Mouse (Mus musculus): Measurements from ENCODE around the gene Grin3b.

The Grin3b gene

DNA sequence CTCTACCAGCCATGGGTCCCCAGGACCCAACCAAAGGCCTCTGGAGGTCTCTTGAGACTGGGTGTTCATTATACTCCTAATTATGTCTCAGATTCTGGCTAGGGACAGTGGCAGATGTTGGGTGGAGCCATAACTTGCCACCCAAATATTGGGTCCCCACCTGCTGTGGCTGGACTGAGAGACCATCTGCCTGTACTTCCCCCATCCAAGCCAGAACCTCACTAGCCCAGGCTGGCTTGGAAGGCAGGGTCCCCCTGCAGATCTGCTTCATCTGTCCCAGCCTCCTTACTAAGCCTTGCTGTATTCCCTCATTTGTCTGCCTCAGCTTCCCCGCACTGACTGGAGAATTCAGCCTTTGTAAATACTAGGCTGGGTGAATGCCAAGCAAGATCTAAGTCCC, 2.3 kb upstream of the Grin3b start:
- DNase-seq, result no peak

DNA sequence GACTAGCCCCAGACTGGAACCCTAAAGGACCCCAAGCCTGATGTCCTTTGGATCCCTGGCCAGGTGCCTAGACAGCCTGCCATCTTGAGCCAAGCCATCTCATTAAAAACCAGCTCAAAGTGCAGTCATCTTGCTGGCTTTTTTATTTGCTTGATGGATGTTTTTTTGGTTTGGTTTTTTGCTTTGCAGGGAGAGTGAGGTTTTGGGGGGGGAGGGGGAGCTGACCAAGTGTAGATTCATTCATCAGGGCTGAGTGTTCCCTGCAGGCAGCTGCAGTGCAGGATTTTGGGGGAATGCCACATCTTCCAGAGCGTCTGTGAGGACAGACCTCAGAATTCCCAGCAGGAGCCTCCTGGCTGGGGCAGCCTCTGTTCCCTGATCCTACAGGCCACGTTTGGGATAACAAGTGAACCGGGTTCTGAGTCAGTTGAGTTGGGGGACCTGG, 1.4 kb upstream of the Grin3b start:
- no peak for DNase-seq

DNA sequence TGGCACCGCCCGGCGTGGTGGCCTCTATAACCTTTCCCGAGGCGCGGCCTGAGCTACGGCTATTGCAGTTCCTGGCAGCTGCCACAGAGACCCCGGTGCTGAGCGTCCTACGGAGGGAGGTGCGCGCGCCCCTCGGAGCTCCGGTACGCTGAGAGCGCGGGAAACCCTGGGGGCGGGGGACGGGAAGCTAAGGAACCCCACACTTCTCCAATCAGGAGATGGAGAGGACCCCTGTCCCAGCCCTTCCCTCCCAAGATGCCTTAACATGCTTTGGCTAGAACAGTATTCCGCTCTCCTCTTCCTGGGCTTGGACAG, 625 bp downstream of the Grin3b start:
- no peak for DNase-seq

DNA sequence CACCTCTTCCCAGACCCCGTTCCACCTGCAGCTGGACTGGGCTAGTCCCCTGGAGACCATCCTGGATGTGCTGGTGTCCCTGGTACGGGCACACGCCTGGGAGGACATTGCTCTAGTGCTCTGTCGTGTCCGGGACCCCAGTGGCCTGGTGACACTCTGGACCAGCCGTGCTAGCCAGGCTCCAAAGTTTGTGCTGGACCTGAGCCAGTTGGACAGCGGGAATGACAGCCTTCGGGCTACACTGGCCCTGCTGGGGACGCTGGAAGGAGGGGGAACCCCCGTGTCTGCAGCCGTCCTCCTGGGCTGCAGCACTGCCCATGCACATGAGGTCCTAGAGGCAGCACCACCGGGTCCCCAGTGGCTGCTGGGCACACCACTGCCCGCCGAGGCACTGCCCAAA, 2.3 kb downstream of the Grin3b start:
- no peak for DNase-seq

DNA sequence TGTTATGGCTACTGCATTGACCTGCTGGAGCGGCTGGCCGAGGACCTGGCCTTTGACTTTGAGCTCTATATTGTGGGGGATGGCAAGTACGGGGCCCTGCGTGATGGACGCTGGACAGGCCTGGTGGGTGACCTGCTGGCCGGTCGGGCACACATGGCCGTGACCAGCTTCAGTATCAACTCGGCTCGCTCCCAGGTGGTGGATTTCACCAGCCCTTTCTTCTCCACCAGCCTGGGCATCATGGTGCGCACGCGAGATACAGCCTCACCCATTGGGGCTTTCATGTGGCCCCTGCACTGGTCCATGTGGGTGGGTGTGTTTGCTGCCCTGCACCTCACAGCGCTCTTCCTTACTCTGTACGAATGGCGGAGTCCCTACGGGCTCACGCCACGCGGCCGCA, 3.6 kb downstream of the Grin3b start:
- no peak for DNase-seq

DNA sequence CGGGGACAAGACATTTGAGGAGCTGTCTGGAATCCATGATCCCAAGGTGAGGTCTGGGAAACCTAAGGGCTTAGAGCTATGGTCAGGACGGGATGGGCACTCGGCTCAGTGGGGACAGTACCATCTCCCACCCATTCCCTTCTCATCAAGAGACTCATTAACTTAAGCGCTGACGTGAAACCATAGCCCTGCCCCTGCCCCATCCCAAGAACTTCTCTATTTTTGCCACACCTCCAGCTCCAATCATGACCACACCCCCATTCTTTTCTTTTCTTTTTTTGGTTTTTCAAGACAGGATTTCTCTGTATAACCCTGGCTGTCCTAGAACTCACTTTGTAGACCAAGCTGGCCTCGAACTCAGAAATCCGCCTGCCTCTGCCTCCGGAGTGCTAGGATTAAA, 4.2 kb downstream of the Grin3b start:
- DNase-seq, result no peak

DNA sequence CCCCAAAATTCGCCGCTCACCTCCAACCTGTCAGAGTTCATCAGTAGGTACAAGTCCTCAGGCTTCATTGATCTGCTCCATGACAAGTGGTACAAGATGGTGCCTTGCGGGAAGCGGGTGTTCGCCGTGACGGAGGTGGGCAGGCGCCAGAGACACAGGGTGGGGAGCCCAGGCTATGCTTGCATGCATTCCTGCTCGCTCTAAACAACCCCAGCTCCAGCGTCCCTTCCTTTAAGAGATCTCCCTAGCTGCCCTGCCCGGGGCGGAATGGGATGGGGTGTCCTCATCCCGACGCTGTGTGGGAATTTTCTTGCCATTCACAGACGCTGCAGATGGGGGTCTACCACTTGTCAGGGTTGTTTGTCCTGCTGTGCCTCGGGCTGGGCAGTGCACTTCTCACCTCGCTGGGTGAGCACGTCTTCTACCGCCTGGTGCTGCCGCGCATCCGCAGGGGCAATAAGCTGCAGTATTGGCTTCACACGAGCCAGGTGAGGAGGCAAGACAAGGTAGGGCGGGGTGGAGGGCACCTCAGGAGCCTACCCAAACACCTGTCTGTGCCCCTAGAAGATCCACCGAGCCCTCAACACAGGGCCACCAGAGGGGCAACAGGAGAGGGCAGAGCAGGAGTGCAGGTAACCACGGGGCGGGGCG, 5.7 kb downstream of the Grin3b start:
- DNase-seq, result no peak

DNA sequence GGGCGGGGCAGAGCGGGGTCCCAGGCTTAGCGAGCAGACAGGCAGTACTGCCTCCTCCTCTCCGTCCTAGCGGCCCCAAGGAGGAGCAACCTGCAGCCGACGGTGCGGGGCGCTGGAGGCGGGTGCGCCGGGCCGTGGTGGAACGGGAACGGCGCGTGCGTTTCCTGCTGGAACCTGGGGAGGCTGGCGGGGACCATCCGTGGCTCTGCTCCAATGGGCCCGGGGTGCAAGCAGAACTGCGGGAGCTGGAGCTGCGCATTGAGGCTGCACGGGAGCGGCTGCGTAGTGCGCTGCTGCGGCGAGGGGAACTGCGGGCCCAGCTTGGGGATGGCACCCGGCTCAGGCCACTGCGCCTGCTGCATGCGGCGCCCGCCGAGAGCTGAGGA, 6.2 kb downstream of the Grin3b start:
- DNase-seq, result no peak

DNA sequence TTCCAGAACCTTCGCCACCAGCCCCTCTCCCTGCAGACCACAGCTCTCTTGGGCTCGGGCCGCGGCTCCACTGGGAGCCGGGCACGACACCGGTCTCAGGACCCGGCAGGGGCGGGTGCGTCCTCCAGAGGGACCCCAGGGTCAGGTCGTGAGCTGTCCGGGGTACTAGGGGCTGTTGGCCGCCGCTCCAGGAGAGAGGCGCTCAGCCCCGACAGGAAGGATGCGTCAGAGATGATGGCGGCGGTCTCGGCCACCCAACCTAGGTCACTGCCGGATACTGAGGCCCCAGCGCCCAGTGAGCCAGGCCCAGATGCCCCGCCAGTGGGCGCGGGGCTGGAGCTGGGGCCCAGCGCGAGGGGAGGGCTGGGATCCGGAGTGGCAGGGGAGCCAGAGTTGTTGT, 6.8 kb downstream of the Grin3b start:
- DNase-seq, result no peak

DNA sequence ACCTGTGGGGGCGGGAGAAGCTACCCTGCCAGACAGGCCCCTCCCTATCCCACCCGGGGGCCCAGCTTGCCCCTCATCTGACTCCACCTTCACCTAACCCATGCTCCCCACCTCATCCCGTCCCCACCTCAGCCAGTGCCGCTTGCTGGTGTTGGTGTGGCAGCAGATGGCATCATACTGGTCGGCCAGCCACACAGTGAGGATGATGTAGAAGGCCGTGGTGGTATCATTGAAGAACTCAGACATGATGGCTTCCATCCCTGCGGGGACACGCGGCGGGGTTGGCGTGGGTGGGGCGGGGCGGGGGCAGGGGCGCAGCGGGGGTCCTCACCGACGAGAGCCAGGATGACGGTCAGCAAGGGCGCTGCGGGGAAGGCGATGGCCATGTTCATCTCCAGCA, 7.5 kb downstream of the Grin3b start:
- no peak for DNase-seq

DNA sequence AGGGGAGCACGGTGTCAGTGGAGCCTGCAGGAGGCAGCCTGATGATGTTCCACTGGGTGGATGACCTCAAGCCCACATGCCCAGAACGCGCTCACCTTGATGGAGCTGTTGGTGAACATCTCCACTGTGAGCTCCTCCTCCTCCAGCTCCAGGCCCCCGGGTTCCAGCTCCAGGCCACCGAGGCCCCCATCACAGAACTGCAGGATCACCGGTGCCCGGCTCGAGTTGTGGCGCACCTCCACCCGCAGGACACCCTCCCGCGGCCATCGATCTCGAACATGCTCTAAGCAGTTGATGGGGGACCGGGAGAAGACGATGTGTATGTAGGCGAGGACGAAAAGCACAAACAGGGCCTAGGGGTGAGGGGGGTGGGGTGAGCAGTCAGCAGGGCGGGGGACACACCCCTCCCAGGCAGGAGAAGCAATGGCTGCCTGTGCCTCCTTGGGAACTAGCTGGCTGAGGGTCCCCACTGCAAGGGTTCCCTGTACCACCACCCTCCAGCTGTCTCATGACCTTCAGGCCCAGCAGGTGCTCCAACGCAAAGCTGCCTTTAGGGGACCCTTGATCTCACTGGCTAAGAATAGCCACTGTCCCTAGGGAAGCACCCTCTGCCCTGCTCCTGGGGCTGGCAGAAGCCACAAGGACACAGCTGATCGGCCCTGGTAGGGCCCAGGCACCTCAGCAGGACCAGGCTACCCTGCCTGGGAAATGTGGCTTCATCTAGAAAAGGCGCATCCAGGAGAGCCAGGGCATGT, 9.1 kb downstream of the Grin3b start:
- DNase-seq, result no peak

DNA sequence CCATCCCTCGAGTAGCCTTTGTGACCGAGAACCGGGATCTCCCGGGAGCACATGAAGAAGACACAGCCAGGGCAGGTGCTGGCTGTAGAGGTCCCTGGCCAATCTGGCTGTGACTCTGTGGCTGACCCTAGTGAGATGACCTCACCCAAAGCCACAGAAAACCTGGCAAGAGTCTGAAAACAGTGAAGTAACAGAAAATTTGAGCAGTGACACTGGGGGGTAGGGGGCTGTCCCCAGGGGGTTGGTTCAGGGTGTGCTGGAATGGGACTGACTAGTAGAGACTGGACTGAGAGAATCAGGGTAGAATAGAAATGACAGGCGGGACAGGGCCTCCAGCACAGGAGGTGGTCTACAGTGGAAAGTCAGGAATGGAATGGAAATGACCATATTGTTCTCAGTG, 12.7 kb downstream of the Grin3b start:
- DNase-seq, result no peak

DNA sequence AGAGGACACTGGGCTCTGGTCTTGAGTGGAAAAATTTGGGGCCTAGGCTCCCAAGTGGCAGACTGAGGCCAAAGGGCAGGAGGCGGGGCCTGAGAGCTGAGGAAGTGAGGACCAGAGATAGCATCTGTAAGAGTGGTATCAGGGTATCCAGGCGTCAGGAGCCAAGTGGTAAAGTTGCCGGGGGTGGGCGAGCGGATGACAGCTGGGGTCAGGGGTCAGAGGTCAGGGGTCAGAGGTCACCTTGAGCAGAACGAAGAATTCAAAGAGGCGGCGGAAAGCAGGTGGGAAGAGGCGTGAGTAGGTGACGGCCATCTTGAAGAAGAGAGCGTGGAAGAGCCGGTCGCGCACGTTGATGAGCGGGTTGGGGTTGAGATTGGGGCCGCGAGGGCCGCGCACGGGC, 13.2 kb downstream of the Grin3b start:
- peak; percentile 60 to 76 for DNase-seq

DNA sequence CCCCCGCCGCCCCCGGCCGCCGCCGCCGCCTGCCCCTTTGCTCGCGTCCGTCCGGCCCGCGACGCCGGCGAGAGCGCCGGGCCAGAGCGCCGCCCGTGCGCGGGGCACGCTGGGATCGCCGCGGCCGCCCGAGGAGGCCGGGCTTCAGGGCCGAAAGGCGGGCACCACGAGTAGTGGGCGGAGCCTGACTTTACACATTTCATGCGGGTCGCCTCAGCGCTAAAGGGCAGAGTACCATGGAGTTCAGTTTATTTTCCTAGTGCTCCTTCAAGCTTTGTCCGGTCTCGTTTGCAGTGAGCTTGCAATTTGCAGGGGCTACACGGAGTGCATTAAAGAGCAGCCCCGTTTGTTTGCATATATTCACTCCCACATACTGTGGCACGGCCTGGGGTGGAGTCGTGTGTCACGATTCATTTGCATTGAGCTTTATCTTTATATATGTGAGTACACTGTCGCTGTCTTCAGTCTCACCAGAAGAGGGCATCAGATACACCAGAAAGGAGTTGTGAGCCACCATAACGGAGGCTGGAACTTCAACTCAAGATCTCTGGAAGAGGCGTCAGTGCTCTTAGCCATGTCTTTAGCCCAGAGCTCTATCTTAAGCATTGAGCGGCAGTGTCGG, 13.8 kb downstream of the Grin3b start, which contains the start of gene Tmem259:
TSS of gene Tmem259 (minus strand) at position 136 of the 622 bp plus-strand sequence.
- peak; percentile 74 to 84 for DNase-seq

DNA sequence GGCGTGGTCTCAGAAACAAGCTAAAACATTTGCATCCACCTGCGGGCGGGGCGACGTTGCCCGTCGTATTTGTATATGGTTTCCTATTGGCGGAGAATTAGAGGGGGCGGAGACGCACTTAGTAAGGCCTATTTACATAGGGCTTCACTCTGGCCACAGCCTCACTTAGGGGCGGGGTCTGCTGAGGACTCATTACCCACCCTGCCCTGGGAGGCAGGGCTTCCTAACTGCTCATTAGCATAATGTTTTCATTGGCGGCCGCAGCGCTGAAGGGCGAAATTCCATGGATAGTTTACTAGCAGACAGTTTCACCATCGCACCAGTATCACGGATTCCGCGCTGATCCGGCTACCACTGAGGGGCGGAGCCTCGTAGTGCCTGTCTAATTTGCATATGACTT, 14.4 kb downstream of the Grin3b start:
- DNase-seq, result peak; percentile 92 to 98

DNA sequence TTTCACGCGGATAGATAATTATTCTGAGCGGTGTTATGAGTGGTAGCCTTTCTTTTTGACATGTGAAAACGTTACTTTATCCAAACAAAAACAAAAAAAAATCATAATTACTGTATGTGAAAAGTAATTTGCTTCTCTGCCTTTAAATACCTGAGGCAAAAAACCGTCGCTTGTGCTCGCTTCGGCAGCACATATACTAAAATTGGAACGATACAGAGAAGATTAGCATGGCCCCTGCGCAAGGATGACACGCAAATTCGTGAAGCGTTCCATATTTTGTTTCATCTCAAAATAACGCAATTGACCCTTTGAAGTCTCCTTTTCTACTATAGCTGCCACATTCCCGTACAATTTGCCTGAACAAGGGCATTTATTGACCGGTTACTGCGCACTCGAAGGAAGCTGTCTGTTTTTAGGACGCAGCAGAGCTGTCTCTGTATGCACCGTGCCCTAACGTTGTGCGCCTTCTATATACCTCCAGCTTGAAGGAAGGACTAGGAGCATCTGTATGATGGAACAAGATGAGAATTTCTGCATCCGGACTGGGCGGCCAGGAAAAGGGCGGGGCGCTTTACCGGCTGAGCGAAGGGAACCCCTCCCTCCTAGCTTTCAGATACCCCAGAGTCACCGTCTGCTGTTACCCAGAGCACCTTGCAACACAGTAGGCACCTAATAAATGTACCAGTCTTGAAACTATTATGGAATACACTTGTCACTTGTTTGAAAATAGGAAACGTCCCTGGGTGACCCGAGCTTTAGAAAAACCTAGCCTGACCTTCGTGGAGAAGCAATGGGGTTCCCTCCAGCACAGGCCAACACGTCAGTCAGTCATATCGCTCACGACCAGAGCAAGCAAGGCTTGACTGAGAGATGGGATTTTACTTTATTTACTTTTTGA, 15.1 kb downstream of the Grin3b start:
- DNase-seq, result peak; percentile 71 to 81

DNA sequence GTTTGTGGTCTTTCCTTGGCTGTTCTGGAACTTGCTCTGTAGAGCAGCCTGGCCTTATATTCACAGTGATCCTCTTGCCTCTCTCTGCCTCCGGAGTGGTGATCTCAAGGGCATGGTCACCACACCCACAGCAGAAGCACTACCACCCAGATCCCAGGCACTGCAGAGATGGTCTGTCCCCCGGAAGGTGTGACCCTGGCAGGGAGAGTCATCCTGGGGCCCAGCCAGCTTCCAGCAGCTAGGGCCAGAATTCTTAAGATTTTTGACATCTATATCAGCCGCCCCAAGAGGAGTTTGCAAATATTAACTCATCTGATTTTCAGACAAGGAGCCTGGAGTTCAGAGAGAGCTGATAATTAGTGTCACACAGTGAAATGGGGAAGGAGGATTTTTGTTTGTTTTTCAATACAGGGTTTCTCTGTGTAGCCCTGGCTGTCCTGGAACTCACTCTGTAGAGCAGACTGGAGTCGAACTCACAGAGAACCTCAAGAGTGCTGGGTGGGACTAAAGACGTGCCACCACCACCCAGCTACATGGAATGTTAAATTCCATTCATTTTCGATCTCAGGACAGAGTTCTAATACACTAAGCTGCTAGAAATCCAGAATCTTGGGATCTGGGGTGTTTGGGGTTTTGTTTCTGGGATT, 15.8 kb downstream of the Grin3b start:
- no peak for DNase-seq

DNA sequence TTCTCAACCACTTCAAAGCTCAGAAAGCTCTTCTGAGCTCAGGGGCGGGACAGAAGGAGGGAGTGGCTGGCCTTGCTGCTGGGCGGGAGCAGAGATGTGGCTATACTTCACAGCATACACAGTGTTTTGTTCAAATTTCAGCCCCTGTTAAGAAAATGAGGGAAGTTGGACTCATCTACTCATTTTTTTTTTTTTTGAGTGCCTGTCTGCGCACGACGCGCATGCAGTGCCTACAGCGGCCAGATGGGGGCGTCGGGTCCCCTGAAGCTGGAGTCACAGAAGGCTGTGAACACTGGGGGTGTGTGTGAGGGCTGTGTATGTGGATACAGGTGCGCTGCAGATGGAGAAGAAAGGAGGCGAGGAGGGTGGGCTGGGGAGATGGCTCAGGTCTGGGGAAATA, 16.4 kb downstream of the Grin3b start:
- peak; percentile 77 to 83 for DNase-seq

DNA sequence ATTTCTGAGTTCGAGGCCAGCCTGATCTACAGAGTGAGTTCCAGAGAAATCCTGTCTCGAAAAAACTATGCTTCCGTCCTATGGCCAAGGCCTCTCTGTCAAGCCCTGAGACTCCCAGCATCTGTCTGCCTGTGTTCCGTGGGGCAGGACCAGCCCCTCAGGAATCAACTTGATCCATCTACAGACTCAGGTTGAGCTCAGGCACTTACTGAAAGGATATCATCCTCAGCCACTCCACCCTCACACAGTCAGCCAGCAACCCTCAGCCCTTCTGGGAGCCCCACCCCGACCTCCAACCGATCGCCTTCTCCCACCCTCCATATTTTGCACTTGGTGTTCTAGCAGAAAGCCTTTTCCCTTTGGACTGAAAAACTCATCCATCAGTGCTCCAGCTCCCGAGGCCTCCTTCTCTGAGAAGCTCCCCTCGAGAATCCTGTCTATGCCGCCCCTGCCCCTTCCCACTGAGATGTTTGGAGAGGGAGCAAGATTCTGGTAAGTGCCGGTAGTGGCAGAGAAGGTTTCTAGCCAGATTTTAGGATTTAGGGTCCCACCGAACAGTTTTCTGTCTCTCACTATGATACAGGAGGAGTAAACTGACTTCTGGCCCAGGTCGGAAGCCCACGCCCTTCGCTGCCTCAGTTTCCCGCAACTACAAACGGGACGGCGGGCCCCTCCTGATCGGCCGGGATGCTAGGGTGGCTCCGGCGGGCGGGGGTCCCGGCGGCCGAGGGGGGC, 17.4 kb downstream of the Grin3b start:
- no peak for DNase-seq

DNA sequence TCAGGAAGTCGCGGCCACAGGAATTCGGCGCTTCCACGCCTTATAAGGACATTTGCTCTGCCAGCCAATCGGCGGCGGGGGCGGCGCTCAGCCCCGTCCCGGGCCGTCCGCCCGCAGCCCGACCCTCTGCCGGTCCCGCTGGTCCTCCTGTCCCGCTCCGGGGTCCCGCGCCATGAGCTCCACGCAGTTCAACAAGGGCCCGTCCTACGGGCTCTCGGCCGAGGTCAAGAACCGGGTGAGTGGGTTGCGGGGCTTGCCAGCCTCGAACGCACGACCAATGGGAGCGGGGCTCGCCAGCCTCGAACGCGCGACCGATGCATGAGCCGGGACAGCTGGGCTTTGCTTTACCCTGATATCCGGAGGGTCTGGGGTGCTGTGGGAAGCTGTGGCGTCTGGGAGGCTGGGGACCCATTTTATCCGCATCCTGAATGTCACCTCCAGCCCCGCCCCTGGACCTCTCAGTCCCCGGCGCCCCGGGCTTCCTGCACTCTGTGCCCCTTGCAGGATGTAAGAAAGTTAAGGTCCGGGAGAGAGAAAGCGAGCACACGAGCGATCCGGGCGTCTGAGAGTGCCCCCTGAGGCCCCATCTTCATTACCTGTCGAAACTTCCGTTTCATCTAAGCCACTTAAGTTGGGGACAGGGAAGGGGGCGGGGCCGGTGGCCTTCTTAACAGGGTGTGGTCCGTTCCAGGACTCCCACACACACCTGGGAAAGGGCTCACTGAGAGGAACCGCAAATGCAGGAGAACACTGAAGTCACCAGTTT, 18.2 kb downstream of the Grin3b start, which contains the start of gene Cnn2:
TSS of gene Cnn2 (plus strand) at position 79 of the 766 bp plus-strand sequence.
- peak; percentile 59 to 62 for DNase-seq

DNA sequence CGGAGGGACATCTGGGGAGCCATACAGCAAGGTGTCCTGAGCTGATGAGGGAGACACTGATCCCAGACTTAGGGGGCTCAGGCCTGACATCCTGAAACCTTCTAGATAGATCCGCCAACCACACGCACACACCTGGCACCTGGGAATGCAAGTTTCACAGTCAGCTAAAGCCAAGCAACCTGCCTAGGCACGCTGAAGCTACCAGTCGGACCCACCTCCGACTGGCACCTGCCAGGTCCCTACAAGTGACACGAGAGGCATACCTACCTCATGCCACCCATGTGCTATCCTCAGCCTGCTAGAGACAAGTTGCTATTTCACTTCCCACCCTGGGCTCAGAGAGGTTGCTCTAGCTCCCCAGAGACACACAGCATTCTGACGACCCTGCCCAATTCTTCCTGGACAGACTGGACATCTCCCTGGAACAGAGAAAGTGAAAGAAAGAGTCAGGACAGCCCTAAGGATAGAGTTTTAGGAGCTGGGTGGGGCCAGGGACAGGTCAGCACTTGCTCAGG, 18.8 kb downstream of the Grin3b start:
- no peak for DNase-seq
